Mouse (Mus musculus): ENCODE measurements around the gene Emc10. TPM values are rescaled to one million over a fixed set of nuclear protein-coding genes. Genes with fewer than 3 reads are reported as not detected.

The Emc10 gene
- polyA plus RNA-seq, 1 experiment from 2014 or later: 101 TPM

- Histone ChIP-seq H3K9ac (no peak overlapping the region), H3K27me3 (peaks cover 55% of the 10 kb centered on the region)
- 3% methylated on average over 18 of the region's 20 CpGs for WGBS
These were observed 25.4 kb upstream of the Emc10 start for GRCm38 (mm10) chr7:44521710-44522109.

GRCm38 (mm10) chr7:44520990-44521389 lies 24.7 kb upstream of the Emc10 start:
- Histone ChIP-seq H3K4me1 (peaks cover 15% of the 10 kb centered on the region), H3K4me2 (no peak overlapping the region), H3K9ac (no peak overlapping the region), H3K27me3 (peaks cover 54% of the 10 kb centered on the region), H3K36me3 (ENCODE audit: poor library complexity, severe bottlenecking) (no peaks in the 10 kb centered on the region), H3K4me3 (no peak overlapping the region), H3K9me3 (replicated peaks) (no peaks in the 10 kb centered on the region), H3K27ac (no peak overlapping the region)
- no peak for ATAC-seq
- WGBS: 69% methylated on average over 3 of the region's 3 CpGs

More at GRCm38 (mm10) chr7:44521710-44522109, 25.4 kb upstream of the Emc10 start:
- Histone ChIP-seq H3K4me3 (peak overlapping the region; percentile 17; the same call in 1 of the 2 replicates), H3K9me3 (replicated peaks) (no peaks in the 10 kb centered on the region), H3K4me1 (peaks cover 15% of the 10 kb centered on the region), H3K36me3 (ENCODE audit: poor library complexity, severe bottlenecking) (no peaks in the 10 kb centered on the region), H3K4me2 (peak overlapping the region; percentile 47), H3K27ac (no peak overlapping the region)
- ATAC-seq: peak; percentile 81; the same call in 1 of the 2 replicates

DNA sequence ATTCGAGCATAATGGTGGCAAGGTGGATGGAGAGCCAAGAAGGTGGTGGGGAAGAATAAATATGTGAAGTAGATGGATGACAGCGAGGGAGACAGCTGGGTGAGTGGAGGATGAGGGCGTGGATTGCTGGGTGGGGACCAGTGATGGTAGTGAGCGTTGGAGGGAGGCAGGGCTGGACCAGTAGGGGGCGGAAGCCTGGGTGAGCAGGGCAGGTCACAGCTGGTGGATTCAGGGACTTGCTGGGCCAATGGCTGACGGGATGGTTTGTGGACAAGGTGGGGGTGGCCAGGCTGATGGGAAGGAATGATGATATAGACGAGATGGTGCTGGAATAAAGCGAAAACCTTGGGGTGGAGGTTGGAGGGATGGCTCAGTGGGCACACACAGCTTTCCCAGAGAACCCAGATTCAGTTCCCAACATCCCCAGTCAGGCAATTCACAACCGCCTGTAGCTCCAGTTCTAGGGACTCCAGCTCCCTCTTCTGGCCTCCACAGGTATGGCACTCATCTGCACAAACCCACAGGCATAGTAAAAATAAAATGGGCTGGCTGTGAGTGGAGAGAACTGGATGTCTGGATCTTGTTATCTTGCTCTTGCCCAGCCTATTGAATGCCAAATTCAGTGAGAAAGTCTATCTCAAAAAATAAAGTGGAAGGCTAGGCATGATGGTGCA lies 23.0 kb upstream of the Emc10 start:
- H3K9ac ChIP-seq: no peak overlapping the region
- peaks cover 43% of the 10 kb centered on the region for H3K27me3 ChIP-seq
- no peaks in the 10 kb centered on the region for H3K9me3 ChIP-seq (replicated peaks)
- no peaks in the 10 kb centered on the region for H3K36me3 ChIP-seq (ENCODE audit: poor library complexity, severe bottlenecking)
- H3K4me3 ChIP-seq: no peak overlapping the region
- no peak overlapping the region for H3K4me2 ChIP-seq
- H3K4me1 ChIP-seq: peaks cover 4% of the 10 kb centered on the region
- H3K27ac ChIP-seq: no peak overlapping the region
- ATAC-seq: no peak
- WGBS: 75% methylated on average over 9 of the region's 9 CpGs

DNA sequence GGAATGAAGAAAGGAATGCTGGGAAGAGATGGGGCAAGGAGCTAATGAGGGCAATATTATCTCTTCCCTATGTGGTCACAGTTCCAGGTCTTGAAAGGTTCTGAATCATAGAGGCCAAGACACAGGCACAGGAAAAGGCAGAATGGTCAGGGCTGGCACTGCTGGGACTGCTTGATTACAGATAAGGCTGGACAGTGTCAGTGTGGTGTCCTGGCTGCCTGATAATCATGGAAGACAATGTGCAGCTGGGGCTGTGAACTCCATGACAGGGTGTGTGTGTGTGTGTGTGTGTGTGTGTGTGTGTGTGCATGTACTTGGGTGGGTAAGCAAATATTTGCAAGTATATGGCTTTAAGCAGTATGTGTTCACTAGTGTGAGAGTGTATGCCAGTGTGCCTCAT lies 11.2 kb upstream of the Emc10 start:
- Histone ChIP-seq H3K4me3 (no peak overlapping the region), H3K36me3 (ENCODE audit: poor library complexity, severe bottlenecking) (no peaks in the 10 kb centered on the region), H3K9ac (no peak overlapping the region), H3K27me3 (peaks cover 21% of the 10 kb centered on the region; the same call in 1 of the 2 replicates), H3K27ac (no peak overlapping the region), H3K9me3 (replicated peaks) (0 out of 2 replicates have a peak, but pooled peaks cover under 1% of the 10 kb centered on the region), H3K4me2 (no peak overlapping the region), H3K4me1 (no peaks in the 10 kb centered on the region)
- no peak for ATAC-seq

- no peaks in the 10 kb centered on the region for H3K9me3 ChIP-seq (replicated peaks)
- no peak overlapping the region for H3K27ac ChIP-seq
- peaks cover 11% of the 10 kb centered on the region for H3K4me1 ChIP-seq
- 0 out of 2 replicates have a peak overlapping the region, but pooled peaks have one; percentile 1 for H3K9ac ChIP-seq
- no peaks in the 10 kb centered on the region for H3K36me3 ChIP-seq (ENCODE audit: poor library complexity, severe bottlenecking)
- no peak overlapping the region for H3K4me3 ChIP-seq
- ATAC-seq: peak; percentile 60; the same call in 1 of the 2 replicates
- no peaks in the 10 kb centered on the region for H3K27me3 ChIP-seq
- no peak overlapping the region for H3K4me2 ChIP-seq
- 39% methylated on average over 5 of the region's 5 CpGs for WGBS
These were observed 5.3 kb upstream of the Emc10 start for GRCm38 (mm10) chr7:44501563-44502115.

DNA sequence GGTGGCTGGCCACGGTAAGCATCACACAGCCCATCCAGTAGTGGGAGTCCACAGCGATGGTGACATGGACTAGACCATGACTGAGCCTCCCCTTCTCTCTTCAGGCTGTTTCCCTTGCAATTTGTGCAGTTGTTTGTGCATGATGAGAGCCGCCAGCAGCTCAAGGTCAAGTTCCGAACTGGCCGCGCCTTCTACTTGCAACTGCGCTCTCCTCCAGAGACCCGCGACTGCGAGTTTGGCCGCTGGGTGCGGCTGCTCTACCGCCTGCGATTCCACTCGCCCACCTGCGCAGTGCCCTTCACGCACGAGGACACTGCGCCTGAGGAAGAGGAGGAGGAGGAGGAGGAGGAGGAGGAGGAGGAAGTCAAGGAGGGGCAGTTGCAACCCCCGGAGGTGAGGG lies 3.7 kb upstream of the Emc10 start:
- H3K4me2 ChIP-seq: no peak overlapping the region
- peaks cover 19% of the 10 kb centered on the region for H3K4me1 ChIP-seq
- no peak overlapping the region for H3K4me3 ChIP-seq
- H3K36me3 ChIP-seq (ENCODE audit: poor library complexity, severe bottlenecking): no peaks in the 10 kb centered on the region
- H3K9ac ChIP-seq: no peak overlapping the region
- H3K27ac ChIP-seq: no peak overlapping the region
- 62% methylated on average over 20 of the region's 20 CpGs for WGBS
- H3K27me3 ChIP-seq: no peaks in the 10 kb centered on the region
- H3K9me3 ChIP-seq (replicated peaks): no peaks in the 10 kb centered on the region
- no peak for ATAC-seq

DNA sequence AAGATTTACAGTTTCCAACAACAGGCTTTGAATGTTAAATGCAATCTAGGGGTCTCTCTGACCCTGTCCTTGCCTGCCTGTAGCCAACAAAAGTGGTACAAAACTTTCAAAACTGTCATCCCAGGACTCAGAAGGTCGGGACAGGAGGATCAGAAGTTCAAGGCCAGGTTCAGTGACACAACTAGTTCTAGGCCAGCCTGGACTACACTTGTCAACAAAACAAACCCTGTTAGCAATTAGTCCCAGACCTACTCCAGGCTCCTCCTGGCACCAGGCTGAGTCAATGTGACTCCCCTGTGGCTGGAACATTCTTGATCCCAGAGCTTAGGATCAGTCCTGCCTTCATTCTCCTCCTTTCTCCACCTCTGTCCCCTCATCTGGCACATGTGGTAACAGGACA lies 2.6 kb upstream of the Emc10 start:
- Histone ChIP-seq H3K36me3 (ENCODE audit: poor library complexity, severe bottlenecking) (peaks cover 4% of the 10 kb centered on the region; the same call in 1 of the 2 replicates), H3K4me3 (no peak overlapping the region), H3K27ac (no peak overlapping the region), H3K27me3 (no peaks in the 10 kb centered on the region), H3K4me2 (no peak overlapping the region), H3K4me1 (peaks cover 29% of the 10 kb centered on the region), H3K9me3 (replicated peaks) (no peaks in the 10 kb centered on the region), H3K9ac (no peak overlapping the region)
- WGBS: 72% methylated on average over 1 of the region's 1 CpGs
- no peak for ATAC-seq

DNA sequence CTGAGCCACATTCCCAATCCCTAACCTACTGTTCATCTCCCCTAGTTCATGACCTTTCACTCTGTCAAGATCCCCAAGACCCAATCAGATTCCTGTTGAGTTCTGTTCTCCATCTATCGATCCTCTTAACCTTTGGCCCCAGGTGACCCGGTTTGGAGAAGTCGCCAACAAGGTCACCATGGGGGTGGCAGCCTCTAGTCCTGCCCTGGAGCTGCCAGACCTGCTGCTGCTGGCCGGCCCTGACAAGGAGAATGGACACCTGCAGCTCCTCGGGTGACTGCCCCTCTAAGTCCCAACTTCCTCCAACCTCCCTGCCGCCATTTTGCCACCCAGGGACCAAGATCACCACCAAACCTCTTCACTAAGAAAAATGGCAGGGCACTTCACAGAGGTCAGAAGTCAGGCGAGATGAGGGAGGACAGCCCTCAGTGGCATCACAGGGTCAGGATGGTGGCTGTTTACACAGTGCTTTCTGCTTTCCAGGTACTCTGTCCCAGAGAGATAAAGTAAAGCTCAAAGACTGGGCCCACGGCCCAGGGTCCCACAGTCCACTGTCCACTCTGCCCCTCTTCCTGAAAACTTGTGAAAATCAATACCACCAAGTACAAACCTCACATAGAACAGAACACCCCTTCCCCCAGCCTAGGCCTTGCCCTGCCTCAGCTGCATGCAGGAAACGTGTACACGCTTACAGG lies 1.2 kb upstream of the Emc10 start:
- Histone ChIP-seq H3K27me3 (no peaks in the 10 kb centered on the region), H3K4me3 (peak overlapping the region; percentile 80), H3K4me2 (peak overlapping the region; percentile 83), H3K9ac (peak overlapping the region; percentile 93), H3K9me3 (replicated peaks) (no peaks in the 10 kb centered on the region), H3K27ac (no peak overlapping the region), H3K36me3 (ENCODE audit: poor library complexity, severe bottlenecking) (peaks cover 18% of the 10 kb centered on the region), H3K4me1 (peaks cover 32% of the 10 kb centered on the region)
- ATAC-seq: no peak
- 88% methylated on average over 10 of the region's 10 CpGs for WGBS

- ATAC-seq: no peak
- under 1% methylated on average over 26 of the region's 26 CpGs for WGBS
- Histone ChIP-seq H3K36me3 (ENCODE audit: poor library complexity, severe bottlenecking) (peaks cover 25% of the 10 kb centered on the region), H3K27me3 (no peaks in the 10 kb centered on the region), H3K4me1 (peaks cover 32% of the 10 kb centered on the region), H3K4me3 (peak overlapping the region; percentile 80), H3K9ac (peak overlapping the region; percentile 93), H3K27ac (peak overlapping the region; percentile 95), H3K4me2 (peak overlapping the region; percentile 83), H3K9me3 (replicated peaks) (no peaks in the 10 kb centered on the region)
These were observed 411 bp upstream of the Emc10 start for GRCm38 (mm10) chr7:44496771-44497109.

- Histone ChIP-seq H3K4me2 (peak overlapping the region; percentile 83), H3K9ac (peak overlapping the region; percentile 93), H3K4me3 (peak overlapping the region; percentile 80), H3K36me3 (ENCODE audit: poor library complexity, severe bottlenecking) (peaks cover 42% of the 10 kb centered on the region), H3K9me3 (replicated peaks) (no peaks in the 10 kb centered on the region), H3K27ac (no peak overlapping the region), H3K27me3 (no peaks in the 10 kb centered on the region), H3K4me1 (peaks cover 32% of the 10 kb centered on the region)
- no peak for ATAC-seq
- 86% methylated on average over 7 of the region's 7 CpGs for WGBS
These were observed 1.2 kb downstream of the Emc10 start for GRCm38 (mm10) chr7:44495086-44495485.

DNA sequence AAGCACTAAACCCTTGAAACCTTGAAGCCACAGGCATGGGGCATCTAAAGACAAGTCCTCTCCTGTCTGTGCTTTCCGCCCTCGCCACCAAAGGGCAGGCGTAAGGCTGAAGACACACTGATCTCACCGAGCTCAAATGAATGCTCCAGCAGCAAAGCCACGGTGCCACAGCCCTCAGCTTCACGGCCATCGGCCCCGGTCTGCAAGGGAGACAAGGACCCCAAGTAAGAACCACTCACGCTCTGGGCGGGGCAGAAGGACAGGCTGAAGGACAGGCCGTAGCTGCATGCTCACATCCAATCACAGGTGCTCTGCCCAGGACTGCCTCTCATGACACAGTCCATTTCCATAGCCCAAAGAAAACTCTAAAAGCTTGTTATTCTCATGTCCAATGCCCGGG lies 1.6 kb downstream of the Emc10 start:
- no peaks in the 10 kb centered on the region for H3K27me3 ChIP-seq
- H3K9ac ChIP-seq: peak overlapping the region; percentile 93; the same call in 1 of the 2 replicates
- no peak for ATAC-seq
- 93% methylated on average over 12 of the region's 12 CpGs for WGBS
- H3K4me1 ChIP-seq: peaks cover 32% of the 10 kb centered on the region
- no peak overlapping the region for H3K27ac ChIP-seq
- H3K4me3 ChIP-seq: 0 out of 2 replicates have a peak overlapping the region, but pooled peaks have one; percentile 80
- H3K36me3 ChIP-seq (ENCODE audit: poor library complexity, severe bottlenecking): peaks cover 46% of the 10 kb centered on the region
- H3K9me3 ChIP-seq (replicated peaks): no peaks in the 10 kb centered on the region
- peak overlapping the region; percentile 83 for H3K4me2 ChIP-seq

- H3K4me2 ChIP-seq: no peak overlapping the region
- 95% methylated on average over 21 of the region's 21 CpGs for WGBS
- no peaks in the 10 kb centered on the region for H3K9me3 ChIP-seq (replicated peaks)
- peaks cover 61% of the 10 kb centered on the region for H3K36me3 ChIP-seq (ENCODE audit: poor library complexity, severe bottlenecking)
- no peaks in the 10 kb centered on the region for H3K27me3 ChIP-seq
- H3K4me1 ChIP-seq: peaks cover 27% of the 10 kb centered on the region
- ATAC-seq: no peak
- peak overlapping the region; percentile 37; the same call in 1 of the 2 replicates for H3K9ac ChIP-seq
- H3K27ac ChIP-seq: no peak overlapping the region
- H3K4me3 ChIP-seq: no peak overlapping the region
These were observed 4.0 kb downstream of the Emc10 start for GRCm38 (mm10) chr7:44492166-44492826.

All from forebrain, embryonic 13.5 days (tissue).